Mouse (Mus musculus) bone marrow macrophage, adult 2 months (primary cell): Measurements from ENCODE around the gene Hp1bp3.

Experiments
- CTCF ChIP-seq: IDR thresholded peaks from 2 replicates; pipeline ENCODE4 v1.5.1; 2012; ENCODE audit warnings: low read depth, mild to moderate bottlenecking, low read length, moderate library complexity
- POLR2A ChIP-seq: IDR thresholded peaks from 2 replicates; pipeline ENCODE4 v1.6.1; 2012; ENCODE audit warnings: mild to moderate bottlenecking, low read depth, low read length, borderline replicate concordance

DNA sequence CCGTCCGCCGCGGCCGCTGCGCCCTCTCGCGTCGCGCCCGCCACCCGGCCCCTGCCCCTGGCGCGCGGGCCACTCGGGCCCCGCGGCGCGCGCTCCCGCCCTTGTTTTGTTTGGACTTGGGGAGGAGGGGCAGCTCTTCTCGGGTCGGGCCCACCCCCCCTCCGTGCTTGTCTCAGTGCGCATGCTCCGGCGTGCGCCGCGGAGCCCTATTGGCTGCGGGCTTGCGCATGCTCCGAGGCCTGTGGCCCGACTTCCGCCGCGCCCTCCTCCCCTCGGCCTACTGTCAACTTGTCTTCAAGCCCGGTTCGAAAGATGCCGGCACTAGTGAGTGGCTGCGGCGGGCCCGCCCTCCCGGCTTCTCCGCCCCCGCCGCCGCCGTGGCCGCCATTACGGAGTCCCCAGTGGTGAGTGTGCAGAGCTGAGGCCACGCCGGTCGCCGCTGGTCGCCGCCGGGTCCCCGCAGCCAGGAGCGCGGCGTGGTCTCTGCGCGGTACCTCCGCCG lies 846 bp downstream of the Hp1bp3 start:
- TF ChIP-seq CTCF: no peak
- no peak for TF ChIP-seq POLR2A
